ENCODE assay signal across 26 mouse cellular contexts in the genomic region with DNA sequence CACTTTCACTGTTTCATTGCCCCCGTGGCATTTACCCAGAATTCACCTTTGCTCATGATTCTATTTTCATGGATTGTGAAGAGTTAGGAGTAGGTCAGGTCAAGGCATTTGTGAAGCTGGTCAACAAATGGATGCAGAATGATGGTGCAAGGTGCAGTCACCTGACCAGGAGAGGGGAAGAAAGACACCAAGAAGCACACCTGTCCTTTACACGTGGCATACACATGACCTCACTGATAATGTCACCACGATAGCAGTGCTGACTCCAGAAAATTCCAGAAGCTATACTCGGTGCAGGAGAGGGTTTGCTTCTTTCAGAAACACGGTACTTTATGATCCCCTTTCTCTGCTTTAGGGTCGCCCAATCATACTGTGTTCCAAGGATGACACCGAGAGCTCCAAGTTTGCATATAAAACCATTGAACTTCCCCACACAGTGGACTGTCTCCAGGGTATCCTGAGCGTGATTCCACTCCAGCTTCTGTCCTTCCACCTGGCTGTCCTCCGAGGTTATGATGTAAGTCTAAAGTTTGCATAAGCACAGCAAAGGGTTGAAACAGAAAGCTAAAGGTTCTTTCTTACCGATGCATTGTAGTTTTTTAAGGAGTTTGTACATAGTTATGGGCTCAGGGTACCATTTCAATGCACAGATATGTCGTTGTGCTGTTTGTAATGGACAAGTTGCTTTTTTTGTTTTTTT.
"Had no signal": no experiment of that assay in that cellular context is flagged by ENCODE, and none has a peak within 500 bp of the region (broad histone marks: within the 10 kb centered on the region; RNA-seq: fewer than 3 reads in every experiment).

No protein-coding gene starts in this region.

- H3K4me2 ChIP-seq: heart, embryonic 11.5 days; heart, embryonic 13.5 days; hindbrain, embryonic 12.5 days; hindbrain, embryonic 14.5 days; intestine, embryonic 15.5 days; limb, embryonic 13.5 days; limb, embryonic 15.5 days; liver, embryonic 11.5 days; liver, embryonic 13.5 days; liver, embryonic 15.5 days had no signal

- H3K4me3 ChIP-seq: gastrocnemius, adult 2 months; heart, embryonic 13.5 days; hindbrain, embryonic 10.5 days; hindbrain, embryonic 12.5 days; intestine, embryonic 15.5 days; limb, embryonic 13.5 days; limb, embryonic 15.5 days; liver, embryonic 13.5 days; liver, embryonic 15.5 days had no signal

- ATAC-seq: hindbrain, embryonic 16.5 days; inflammation-experienced regulatory T-cells, adult 6 months had no signal

- H3K9ac ChIP-seq: heart, embryonic 13.5 days; hindbrain, embryonic 12.5 days; hindbrain, embryonic 14.5 days; intestine, embryonic 15.5 days; limb, embryonic 13.5 days; limb, embryonic 15.5 days; liver, embryonic 13.5 days; liver, embryonic 15.5 days had no signal

- DNase-seq: gastrocnemius, adult 2 months; gastrocnemius, postnatal 10 days; gastrocnemius, postnatal 25 days; heart, adult 18-20 months; heart, postnatal 10 days; heart, postnatal 36 days; kidney, adult 18-20 months; kidney, adult 8-10 months; kidney, postnatal 14 days; kidney, postnatal 36 days; layer of hippocampus, adult 9-11 months; layer of hippocampus, postnatal 36 days; left cerebral cortex, postnatal 4 days; liver, embryonic 13.5 days had no signal

- H3K27me3 ChIP-seq: heart, embryonic 13.5 days; hindbrain, embryonic 12.5 days; intestine, embryonic 15.5 days; limb, embryonic 13.5 days; limb, embryonic 15.5 days; liver, embryonic 13.5 days; liver, embryonic 15.5 days had no signal

- H3K9me3 ChIP-seq: heart, embryonic 13.5 days; hindbrain, embryonic 10.5 days; hindbrain, embryonic 12.5 days; intestine, embryonic 15.5 days; limb, embryonic 13.5 days; limb, embryonic 15.5 days; liver, embryonic 13.5 days; liver, embryonic 15.5 days had no signal

- H3K4me1 ChIP-seq: intestine, embryonic 15.5 days; limb, embryonic 13.5 days; limb, embryonic 15.5 days had no signal

- H3K36me3 ChIP-seq: intestine, embryonic 15.5 days; liver, embryonic 13.5 days; liver, embryonic 15.5 days had no signal

- H3K27ac ChIP-seq: gastrocnemius, adult 2 months; heart, embryonic 13.5 days; hindbrain, embryonic 10.5 days; hindbrain, embryonic 12.5 days; hindbrain, embryonic 14.5 days; intestine, embryonic 15.5 days; limb, embryonic 13.5 days; limb, embryonic 15.5 days; liver, embryonic 13.5 days; liver, embryonic 15.5 days had no signal
